Mouse (Mus musculus): ENCODE data around the gene Ptprn2.

GRCm38 (mm10) chr12:116976981-116977380 lies 491.5 kb downstream of the Ptprn2 start:
- no peak for TF ChIP-seq CTCF (IDR thresholded peaks at IDR 0.05; ENCODE audit: low read depth, low read length)
- no peak for TF ChIP-seq GATA1 (IDR thresholded peaks at IDR 0.05; ENCODE audit: borderline replicate concordance, low read length)
